Mouse (Mus musculus) stomach, embryonic 15.5 days (tissue): ENCODE measurements around the gene Grin2b. TPM values are rescaled to one million over a fixed set of nuclear protein-coding genes. Genes with fewer than 3 reads are reported as not detected.

ENCODE experiments used
- ATAC-seq: fragments of 200-750 bp; cut with Nextera tagmentation; 2 replicates; pipeline ENCODE4 v1.8.0; 2017; ENCODE audit warnings: low read depth, moderate number of reproducible peaks, moderate TSS enrichment; ENCODE audit not compliant: insufficient read depth, low FRiP score
- H3K27ac ChIP-seq: fragments of 300-500 bp; sonication (generic); 2 replicates; pipeline ENCODE4 v1.5.1; 2015; ENCODE audit warnings: mild to moderate bottlenecking, inconsistent platforms
- H3K27me3 ChIP-seq: fragments of 300-500 bp; sonication (generic); replicated peaks from 2 replicates; pipeline ENCODE4 v1.6.1; 2015; ENCODE audit warnings: inconsistent platforms
- H3K36me3 ChIP-seq: fragments of 300-500 bp; sonication (generic); 2 replicates; pipeline ENCODE4 v1.6.1; 2015; ENCODE audit warnings: inconsistent platforms
- H3K4me1 ChIP-seq: fragments of 300-500 bp; sonication (generic); 2 replicates; pipeline ENCODE4 v1.6.1; 2015; ENCODE audit warnings: inconsistent platforms
- H3K4me2 ChIP-seq: fragments of 300-500 bp; sonication (generic); 2 replicates; pipeline ENCODE4 v1.6.1; 2015; ENCODE audit warnings: mild to moderate bottlenecking, inconsistent platforms
- H3K4me3 ChIP-seq: fragments of 300-500 bp; sonication (generic); replicated peaks from 2 replicates; pipeline ENCODE4 v1.5.1; 2015; ENCODE audit warnings: inconsistent platforms
- H3K9ac ChIP-seq: fragments of 300-500 bp; sonication (generic); 2 replicates; pipeline ENCODE4 v1.6.1; 2015; ENCODE audit warnings: inconsistent platforms
- H3K9me3 ChIP-seq: fragments of 300-500 bp; sonication (generic); 2 replicates; pipeline ENCODE4 v1.6.1; 2016; ENCODE audit warnings: inconsistent platforms
- WGBS: fragments of 180-500 bp; shearing (Covaris S2); methylation state at CpG from one replicate; pipeline ENCODE4 v1.1.7; 2015; 5-methylcytosine and 5-hydroxymethylcytosine counted together
- polyA plus RNA-seq: library from polyadenylated mRNA; unstranded; fragments of >200 nt; fragmentation: Nextera tagmentation; extraction: Ambion mirVana; gene quantifications from 2 replicates; pipeline ENCODE4 v1.2.1, GENCODE M21; 2015

Grin2b gene
- polyA plus RNA-seq, 1 experiment from 2014 or later = 0.83 TPM

GRCm38 (mm10) chr6:136026936-136027335 lies 146.4 kb downstream of the Grin2b start:
- Histone ChIP-seq H3K9me3 (no peaks in the 10 kb centered on the region), H3K4me2 (no peak overlapping the region), H3K4me1 (no peaks in the 10 kb centered on the region), H3K36me3 (no peaks in the 10 kb centered on the region), H3K4me3 (no peak overlapping the region), H3K27me3 (no peaks in the 10 kb centered on the region), H3K9ac (no peak overlapping the region), H3K27ac (no peak overlapping the region)
- no peak for ATAC-seq
- WGBS = 91% methylated on average over 6 of the region's 6 CpGs

GRCm38 (mm10) chr6:136025801-136026200 lies 147.5 kb downstream of the Grin2b start:
- Histone ChIP-seq H3K4me2 (no peak overlapping the region), H3K27me3 (no peaks in the 10 kb centered on the region), H3K9me3 (no peaks in the 10 kb centered on the region), H3K27ac (no peak overlapping the region), H3K4me1 (no peaks in the 10 kb centered on the region), H3K4me3 (no peak overlapping the region), H3K9ac (no peak overlapping the region), H3K36me3 (no peaks in the 10 kb centered on the region)
- WGBS = 83% methylated on average over 4 of the region's 4 CpGs
- ATAC-seq = no peak

GRCm38 (mm10) chr6:136020460-136020859 lies 152.9 kb downstream of the Grin2b start:
- Histone ChIP-seq H3K9me3 (no peaks in the 10 kb centered on the region), H3K4me1 (no peaks in the 10 kb centered on the region), H3K27me3 (no peaks in the 10 kb centered on the region), H3K36me3 (no peaks in the 10 kb centered on the region), H3K4me3 (no peak overlapping the region), H3K4me2 (no peak overlapping the region), H3K27ac (no peak overlapping the region), H3K9ac (no peak overlapping the region)
- WGBS = 53% methylated on average over 3 of the region's 3 CpGs
- ATAC-seq = no peak

- Histone ChIP-seq H3K9ac (no peak overlapping the region), H3K27ac (no peak overlapping the region), H3K9me3 (no peaks in the 10 kb centered on the region), H3K27me3 (no peaks in the 10 kb centered on the region), H3K36me3 (no peaks in the 10 kb centered on the region), H3K4me1 (no peaks in the 10 kb centered on the region), H3K4me3 (no peak overlapping the region), H3K4me2 (no peak overlapping the region)
- WGBS = 64% methylated on average over 1 of the region's 1 CpGs
- ATAC-seq = no peak
These were observed 154.3 kb downstream of the Grin2b start for GRCm38 (mm10) chr6:136018962-136019361.

GRCm38 (mm10) chr6:136013556-136014380 lies 159.5 kb downstream of the Grin2b start:
- no peaks in the 10 kb centered on the region for H3K9me3 ChIP-seq
- no peak overlapping the region for H3K9ac ChIP-seq
- WGBS = 80% methylated on average over 12 of the region's 12 CpGs
- no peaks in the 10 kb centered on the region for H3K36me3 ChIP-seq
- H3K4me1 ChIP-seq = no peaks in the 10 kb centered on the region; the same call in 1 of the 2 replicates
- H3K27me3 ChIP-seq = no peaks in the 10 kb centered on the region
- ATAC-seq = no peak
- H3K27ac ChIP-seq = no peak overlapping the region
- no peak overlapping the region for H3K4me3 ChIP-seq
- H3K4me2 ChIP-seq = no peak overlapping the region

GRCm38 (mm10) chr6:136011533-136011932 lies 161.8 kb downstream of the Grin2b start:
- Histone ChIP-seq H3K4me1 (no peaks in the 10 kb centered on the region; the same call in 1 of the 2 replicates), H3K27me3 (no peaks in the 10 kb centered on the region), H3K27ac (no peak overlapping the region), H3K4me3 (no peak overlapping the region), H3K4me2 (no peak overlapping the region), H3K9me3 (no peaks in the 10 kb centered on the region), H3K36me3 (no peaks in the 10 kb centered on the region), H3K9ac (no peak overlapping the region)
- WGBS = 86% methylated on average over 4 of the region's 4 CpGs
- ATAC-seq = no peak

GRCm38 (mm10) chr6:136011038-136011311 lies 162.3 kb downstream of the Grin2b start:
- ATAC-seq = no peak
- H3K9ac ChIP-seq = no peak overlapping the region
- no peaks in the 10 kb centered on the region for H3K36me3 ChIP-seq
- no peak overlapping the region for H3K27ac ChIP-seq
- H3K4me2 ChIP-seq = no peak overlapping the region
- WGBS = 75% methylated on average over 4 of the region's 4 CpGs
- H3K4me3 ChIP-seq = no peak overlapping the region
- H3K4me1 ChIP-seq = no peaks in the 10 kb centered on the region; the same call in 1 of the 2 replicates
- H3K27me3 ChIP-seq = no peaks in the 10 kb centered on the region
- no peaks in the 10 kb centered on the region for H3K9me3 ChIP-seq

GRCm38 (mm10) chr6:136010290-136011037 lies 162.8 kb downstream of the Grin2b start:
- Histone ChIP-seq H3K4me2 (no peak overlapping the region), H3K9me3 (no peaks in the 10 kb centered on the region), H3K4me3 (no peak overlapping the region), H3K27me3 (no peaks in the 10 kb centered on the region), H3K36me3 (no peaks in the 10 kb centered on the region), H3K9ac (no peak overlapping the region), H3K4me1 (no peaks in the 10 kb centered on the region; the same call in 1 of the 2 replicates), H3K27ac (peak overlapping the region; percentile 7; the same call in 1 of the 2 replicates)
- WGBS = 36% methylated on average over 7 of the region's 7 CpGs
- peak; percentile 35; the same call in 1 of the 2 replicates for ATAC-seq

GRCm38 (mm10) chr6:136008120-136008519 lies 165.2 kb downstream of the Grin2b start:
- Histone ChIP-seq H3K27ac (no peak overlapping the region), H3K4me1 (no peaks in the 10 kb centered on the region; the same call in 1 of the 2 replicates), H3K36me3 (no peaks in the 10 kb centered on the region), H3K9ac (no peak overlapping the region), H3K4me2 (no peak overlapping the region), H3K27me3 (no peaks in the 10 kb centered on the region), H3K9me3 (no peaks in the 10 kb centered on the region), H3K4me3 (no peak overlapping the region)
- ATAC-seq = no peak
- WGBS = 65% methylated on average over 6 of the region's 6 CpGs

- Histone ChIP-seq H3K9me3 (no peaks in the 10 kb centered on the region), H3K27ac (no peak overlapping the region), H3K4me2 (no peak overlapping the region), H3K4me1 (no peaks in the 10 kb centered on the region), H3K9ac (no peak overlapping the region), H3K27me3 (no peaks in the 10 kb centered on the region), H3K36me3 (no peaks in the 10 kb centered on the region), H3K4me3 (no peak overlapping the region)
- ATAC-seq = no peak
- 75% methylated on average over 7 of the region's 7 CpGs for WGBS
These were observed 178.6 kb downstream of the Grin2b start for GRCm38 (mm10) chr6:135994691-135995090.

GRCm38 (mm10) chr6:135993897-135994296 lies 179.4 kb downstream of the Grin2b start:
- WGBS = 77% methylated on average over 3 of the region's 3 CpGs
- no peak overlapping the region for H3K4me2 ChIP-seq
- no peaks in the 10 kb centered on the region for H3K9me3 ChIP-seq

GRCm38 (mm10) chr6:135993378-135993777 lies 179.9 kb downstream of the Grin2b start:
- no peak overlapping the region for H3K4me3 ChIP-seq
- no peak overlapping the region for H3K9ac ChIP-seq
- 93% methylated on average over 11 of the region's 11 CpGs for WGBS
- no peaks in the 10 kb centered on the region for H3K4me1 ChIP-seq
- no peak overlapping the region for H3K27ac ChIP-seq
- no peak overlapping the region for H3K4me2 ChIP-seq
- no peaks in the 10 kb centered on the region for H3K36me3 ChIP-seq
- no peaks in the 10 kb centered on the region for H3K27me3 ChIP-seq
- ATAC-seq = no peak
- no peaks in the 10 kb centered on the region for H3K9me3 ChIP-seq

More at GRCm38 (mm10) chr6:135993897-135994296, 179.4 kb downstream of the Grin2b start:
- Histone ChIP-seq H3K4me3 (no peak overlapping the region), H3K36me3 (no peaks in the 10 kb centered on the region), H3K27me3 (no peaks in the 10 kb centered on the region), H3K27ac (no peak overlapping the region), H3K4me1 (no peaks in the 10 kb centered on the region), H3K9ac (no peak overlapping the region)
- ATAC-seq = no peak
